Mouse (Mus musculus): Measurements from ENCODE around the gene Olfr605. TPM values are rescaled to one million over a fixed set of nuclear protein-coding genes. Genes with fewer than 3 reads are reported as not detected.
"Not testable (repeated sequence)": the region's sequence is repeated elsewhere in the genome, so short reads cannot be mapped to it uniquely, and the experiment has no call there.

Gene Olfr605
- polyA plus RNA-seq (2014; fragmentation: Nextera tagmentation; extraction: Ambion mirVana): not detected in 2 replicates

GRCm38 (mm10) chr7:103445339-103445738, at the start of gene Olfr605:
Gene Olfr605, minus strand, starts transcription at chr7:103445439.
- ATAC-seq (ENCODE audit: low FRiP score): no peak
- 87% methylated on average over 1 of the region's 1 CpGs for whole genome bisulfite sequencing

GRCm38 (mm10) chr7:103477106-103477505, 31.9 kb upstream of the Olfr605 start:
- H3K27me3 ChIP-seq (ENCODE audit: control insufficient read depth, insufficient read depth, low read length); H3K27ac ChIP-seq (ENCODE audit: low read depth, low read length): not testable (repeated sequence)
- ATAC-seq (ENCODE audit: low FRiP score): 0 out of 2 replicates have a peak, but pooled peaks have one; percentile 30

More at GRCm38 (mm10) chr7:103445339-103445738, at the start of gene Olfr605:
- no peak within 1 kb of the TSS for H3K9ac ChIP-seq (ENCODE audit: low read depth, low read length)
- no peaks in the 10 kb centered on the region for H3K4me1 ChIP-seq (replicated peaks; ENCODE audit: control insufficient read depth, insufficient read depth, low read length)
- H3K36me3 ChIP-seq (ENCODE audit: control insufficient read depth, insufficient read depth, low read length): no peaks in the 10 kb centered on the region
- H3K4me2 ChIP-seq (replicated peaks; ENCODE audit: low read depth, low read length): no peak within 1 kb of the TSS
- H3K27ac ChIP-seq (ENCODE audit: low read depth, low read length): no peak within 1 kb of the TSS
- H3K27me3 ChIP-seq (ENCODE audit: control insufficient read depth, insufficient read depth, low read length): no peaks in the 10 kb centered on the region
- no peaks in the 10 kb centered on the region for H3K9me3 ChIP-seq (ENCODE audit: control insufficient read depth, low read length)
- DNase-seq (ENCODE audit: low spot score): no peak
- no peak within 1 kb of the TSS for H3K4me3 ChIP-seq (ENCODE audit: low read depth, low read length)

GRCm38 (mm10) chr7:103469577-103469976, 24.3 kb upstream of the Olfr605 start, which contains the start of gene Olfr608:
Gene Olfr608, plus strand, starts transcription at chr7:103469877.
- H3K27ac ChIP-seq (ENCODE audit: low read depth, low read length): no peak within 1 kb of the TSS
- ATAC-seq (ENCODE audit: low FRiP score): no peak
- no peaks in the 10 kb centered on the region for H3K9me3 ChIP-seq (ENCODE audit: control insufficient read depth, low read length)
- no peaks in the 10 kb centered on the region for H3K27me3 ChIP-seq (ENCODE audit: control insufficient read depth, insufficient read depth, low read length)
- no peak within 1 kb of the TSS for H3K9ac ChIP-seq (ENCODE audit: low read depth, low read length)
- H3K36me3 ChIP-seq (ENCODE audit: control insufficient read depth, insufficient read depth, low read length): no peaks in the 10 kb centered on the region
- DNase-seq (ENCODE audit: low spot score): no peak
- H3K4me2 ChIP-seq (replicated peaks; ENCODE audit: low read depth, low read length): no peak within 1 kb of the TSS
- no peaks in the 10 kb centered on the region for H3K4me1 ChIP-seq (replicated peaks; ENCODE audit: control insufficient read depth, insufficient read depth, low read length)
- H3K4me3 ChIP-seq (ENCODE audit: low read depth, low read length): no peak within 1 kb of the TSS

More at GRCm38 (mm10) chr7:103477106-103477505, 31.9 kb upstream of the Olfr605 start:
- not testable (repeated sequence) for DNase-seq (ENCODE audit: low spot score); H3K4me2 ChIP-seq (replicated peaks; ENCODE audit: low read depth, low read length); H3K9ac ChIP-seq (ENCODE audit: low read depth, low read length); H3K36me3 ChIP-seq (ENCODE audit: control insufficient read depth, insufficient read depth, low read length); H3K9me3 ChIP-seq (ENCODE audit: control insufficient read depth, low read length); H3K4me3 ChIP-seq (ENCODE audit: low read depth, low read length); H3K4me1 ChIP-seq (replicated peaks; ENCODE audit: control insufficient read depth, insufficient read depth, low read length)
- WGBS: 89% methylated on average over 9 of the region's 9 CpGs

GRCm38 (mm10) chr7:103460590-103460989, 15.4 kb upstream of the Olfr605 start:
- WGBS: 92% methylated on average over 5 of the region's 5 CpGs

GRCm38 (mm10) chr7:103448746-103449145, 3.5 kb upstream of the Olfr605 start, which contains the start of gene Olfr606:
Gene Olfr606, plus strand, starts transcription at chr7:103449046.
- H3K36me3 ChIP-seq (ENCODE audit: control insufficient read depth, insufficient read depth, low read length): no peaks in the 10 kb centered on the region
- H3K27ac ChIP-seq (ENCODE audit: low read depth, low read length): no peak within 1 kb of the TSS
- no peaks in the 10 kb centered on the region for H3K9me3 ChIP-seq (ENCODE audit: control insufficient read depth, low read length)
- WGBS: 100% methylated on average over 2 of the region's 2 CpGs
- H3K27me3 ChIP-seq (ENCODE audit: control insufficient read depth, insufficient read depth, low read length): no peaks in the 10 kb centered on the region
- DNase-seq (ENCODE audit: low spot score) (no peak), ATAC-seq (ENCODE audit: low FRiP score) (no peak)
- no peak within 1 kb of the TSS for H3K9ac ChIP-seq (ENCODE audit: low read depth, low read length)
- H3K4me3 ChIP-seq (ENCODE audit: low read depth, low read length): no peak within 1 kb of the TSS
- H3K4me2 ChIP-seq (replicated peaks; ENCODE audit: low read depth, low read length): no peak within 1 kb of the TSS
- H3K4me1 ChIP-seq (replicated peaks; ENCODE audit: control insufficient read depth, insufficient read depth, low read length): no peaks in the 10 kb centered on the region

More at GRCm38 (mm10) chr7:103460590-103460989, 15.4 kb upstream of the Olfr605 start:
- H3K9me3 ChIP-seq (ENCODE audit: control insufficient read depth, low read length): no peaks in the 10 kb centered on the region
- H3K36me3 ChIP-seq (ENCODE audit: control insufficient read depth, insufficient read depth, low read length): no peaks in the 10 kb centered on the region
- no peaks in the 10 kb centered on the region for H3K27me3 ChIP-seq (ENCODE audit: control insufficient read depth, insufficient read depth, low read length)
- H3K4me2 ChIP-seq (replicated peaks; ENCODE audit: low read depth, low read length): no peak overlapping the region
- DNase-seq (ENCODE audit: low spot score): no peak
- ATAC-seq (ENCODE audit: low FRiP score): no peak
- no peak overlapping the region for H3K27ac ChIP-seq (ENCODE audit: low read depth, low read length)
- no peak overlapping the region for H3K9ac ChIP-seq (ENCODE audit: low read depth, low read length)
- no peaks in the 10 kb centered on the region for H3K4me1 ChIP-seq (replicated peaks; ENCODE audit: control insufficient read depth, insufficient read depth, low read length)
- no peak overlapping the region for H3K4me3 ChIP-seq (ENCODE audit: low read depth, low read length)

GRCm38 (mm10) chr7:103414772-103415171, 30.5 kb downstream of the Olfr605 start, which contains the start of gene Usp17lc:
Gene Usp17lc, plus strand, starts transcription at chr7:103415072.
- H3K27ac ChIP-seq (ENCODE audit: low read depth, low read length); DNase-seq (ENCODE audit: low spot score); H3K9me3 ChIP-seq (ENCODE audit: control insufficient read depth, low read length); ATAC-seq (ENCODE audit: low FRiP score); H3K27me3 ChIP-seq (ENCODE audit: control insufficient read depth, insufficient read depth, low read length); H3K36me3 ChIP-seq (ENCODE audit: control insufficient read depth, insufficient read depth, low read length); H3K9ac ChIP-seq (ENCODE audit: low read depth, low read length); H3K4me2 ChIP-seq (replicated peaks; ENCODE audit: low read depth, low read length); H3K4me3 ChIP-seq (ENCODE audit: low read depth, low read length); H3K4me1 ChIP-seq (replicated peaks; ENCODE audit: control insufficient read depth, insufficient read depth, low read length): not testable (repeated sequence)
- whole genome bisulfite sequencing: 70% methylated on average over 1 of the region's 1 CpGs

- not testable (repeated sequence) for H3K9ac ChIP-seq (ENCODE audit: low read depth, low read length)
- WGBS: 66% methylated on average over 3 of the region's 3 CpGs
Observed at GRCm38 (mm10) chr7:103406521-103407055, 38.7 kb downstream of the Olfr605 start.

GRCm38 (mm10) chr7:103398981-103399380, 46.3 kb downstream of the Olfr605 start:
- ATAC-seq (ENCODE audit: low FRiP score) (no peak), DNase-seq (ENCODE audit: low spot score) (no peak)
- Histone ChIP-seq H3K27ac (ENCODE audit: low read depth, low read length) (no peak overlapping the region), H3K4me2 (replicated peaks; ENCODE audit: low read depth, low read length) (no peak overlapping the region), H3K9ac (ENCODE audit: low read depth, low read length) (no peak overlapping the region), H3K36me3 (ENCODE audit: control insufficient read depth, insufficient read depth, low read length) (no peaks in the 10 kb centered on the region), H3K9me3 (ENCODE audit: control insufficient read depth, low read length) (no peaks in the 10 kb centered on the region), H3K27me3 (ENCODE audit: control insufficient read depth, insufficient read depth, low read length) (no peaks in the 10 kb centered on the region), H3K4me1 (replicated peaks; ENCODE audit: control insufficient read depth, insufficient read depth, low read length) (no peaks in the 10 kb centered on the region), H3K4me3 (ENCODE audit: low read depth, low read length) (no peak overlapping the region)
- WGBS: 0% methylated on average over 1 of the region's 1 CpGs

More at GRCm38 (mm10) chr7:103406521-103407055, 38.7 kb downstream of the Olfr605 start:
- H3K9me3 ChIP-seq (ENCODE audit: control insufficient read depth, low read length); H3K27me3 ChIP-seq (ENCODE audit: control insufficient read depth, insufficient read depth, low read length); DNase-seq (ENCODE audit: low spot score); H3K4me2 ChIP-seq (replicated peaks; ENCODE audit: low read depth, low read length); H3K36me3 ChIP-seq (ENCODE audit: control insufficient read depth, insufficient read depth, low read length); H3K4me1 ChIP-seq (replicated peaks; ENCODE audit: control insufficient read depth, insufficient read depth, low read length); ATAC-seq (ENCODE audit: low FRiP score); H3K4me3 ChIP-seq (ENCODE audit: low read depth, low read length); H3K27ac ChIP-seq (ENCODE audit: low read depth, low read length): not testable (repeated sequence)

- H3K27ac ChIP-seq (ENCODE audit: low read depth, low read length): no peak overlapping the region
- DNase-seq (ENCODE audit: low spot score) (no peak), ATAC-seq (ENCODE audit: low FRiP score) (no peak)
- no peaks in the 10 kb centered on the region for H3K9me3 ChIP-seq (ENCODE audit: control insufficient read depth, low read length)
- no peak overlapping the region for H3K4me3 ChIP-seq (ENCODE audit: low read depth, low read length)
- no peaks in the 10 kb centered on the region for H3K4me1 ChIP-seq (replicated peaks; ENCODE audit: control insufficient read depth, insufficient read depth, low read length)
- H3K9ac ChIP-seq (ENCODE audit: low read depth, low read length): no peak overlapping the region
- H3K4me2 ChIP-seq (replicated peaks; ENCODE audit: low read depth, low read length): no peak overlapping the region
- no peaks in the 10 kb centered on the region for H3K36me3 ChIP-seq (ENCODE audit: control insufficient read depth, insufficient read depth, low read length)
- H3K27me3 ChIP-seq (ENCODE audit: control insufficient read depth, insufficient read depth, low read length): no peaks in the 10 kb centered on the region
Observed at GRCm38 (mm10) chr7:103397758-103398157, 47.5 kb downstream of the Olfr605 start.
